Mouse (Mus musculus): Measurements from ENCODE around the gene Defa33. TPM values are rescaled to one million over a fixed set of nuclear protein-coding genes. Genes with fewer than 3 reads are reported as not detected.
"Not testable (repeated sequence)": the region's sequence is repeated elsewhere in the genome, so short reads cannot be mapped to it uniquely, and the experiment has no call there.

Defa33 gene
- not detected in 2 replicates for polyA plus RNA-seq (2012; rRNA removed)

DNA sequence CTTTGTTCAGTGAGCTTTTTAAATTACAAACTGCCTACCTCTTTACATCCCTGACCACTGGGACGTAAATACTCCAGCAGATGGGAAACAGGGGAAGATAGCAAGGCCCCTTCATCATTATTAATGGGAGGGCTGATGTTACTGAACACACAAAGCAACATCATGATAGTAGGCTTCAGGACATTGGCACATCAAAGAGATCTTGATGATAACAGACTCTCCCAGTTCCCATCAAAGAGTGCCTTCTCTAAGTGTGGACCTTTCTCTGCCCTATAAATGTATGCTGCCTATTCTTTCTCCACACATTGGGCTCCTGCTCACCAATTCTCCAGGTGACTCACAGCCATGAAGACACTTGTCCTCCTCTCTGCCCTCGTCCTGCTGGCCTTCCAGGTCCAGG is at the start of gene Defa33:
Defa33 (plus strand) TSS at position 301 of the 400 bp plus-strand sequence.
- not testable (repeated sequence) for DNase-seq (ENCODE audit: low read depth)

DNA sequence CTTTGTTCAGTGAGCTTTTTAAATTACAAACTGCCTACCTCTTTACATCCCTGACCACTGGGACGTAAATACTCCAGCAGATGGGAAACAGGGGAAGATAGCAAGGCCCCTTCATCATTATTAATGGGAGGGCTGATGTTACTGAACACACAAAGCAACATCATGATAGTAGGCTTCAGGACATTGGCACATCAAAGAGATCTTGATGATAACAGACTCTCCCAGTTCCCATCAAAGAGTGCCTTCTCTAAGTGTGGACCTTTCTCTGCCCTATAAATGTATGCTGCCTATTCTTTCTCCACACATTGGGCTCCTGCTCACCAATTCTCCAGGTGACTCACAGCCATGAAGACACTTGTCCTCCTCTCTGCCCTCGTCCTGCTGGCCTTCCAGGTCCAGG is 13.4 kb upstream of the Defa33 start, which contains the start of gene Defa2:
Defa2 (plus strand) TSS at position 301 of the 400 bp plus-strand sequence.
- not testable (repeated sequence) for DNase-seq (ENCODE audit: low read depth)

DNA sequence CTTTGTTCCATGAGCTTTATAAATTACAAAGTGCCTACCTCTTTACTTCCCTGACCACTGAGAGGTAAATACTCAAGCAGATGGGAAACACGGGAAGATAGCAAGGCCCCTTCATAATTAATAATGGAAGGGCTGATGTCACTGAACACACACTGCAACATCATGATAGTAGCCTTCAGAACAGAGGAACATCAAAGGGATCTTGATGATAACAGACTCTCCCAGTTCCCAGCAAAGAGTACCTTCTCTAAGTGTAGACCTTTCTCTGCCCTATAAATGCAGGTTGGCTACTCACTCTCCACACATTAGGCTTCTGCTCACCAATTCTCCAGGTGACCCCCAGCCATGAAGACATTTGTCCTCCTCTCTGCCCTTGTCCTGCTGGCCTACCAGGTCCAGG is 35.5 kb downstream of the Defa33 start, which contains the start of gene Defa36:
Defa36 (plus strand) TSS at position 301 of the 400 bp plus-strand sequence.
- DNase-seq (ENCODE audit: low read depth) = not testable (repeated sequence)

Other genes with a start within 250 kb of the Defa33 start
- gene Defa22, start 229.5 kb upstream of the Defa33 start, polyA plus RNA-seq (2012; rRNA removed) = 0.35 TPM in 1 of 2 replicates, not detected in the other
- gene Defa31, start 200.2 kb upstream of the Defa33 start, polyA plus RNA-seq (2012; rRNA removed) = not detected in 2 replicates
- gene Gm15293, start 190.2 kb upstream of the Defa33 start, polyA plus RNA-seq (2012; rRNA removed) = not detected in 2 replicates
- gene Gm15292, start 142.1 kb upstream of the Defa33 start, polyA plus RNA-seq (2012; rRNA removed) = not detected in 2 replicates
- not detected in 2 replicates for gene Defa27, start 76.3 kb upstream of the Defa33 start, polyA plus RNA-seq (2012; rRNA removed)
- gene Defa29, start 64.8 kb upstream of the Defa33 start, polyA plus RNA-seq (2012; rRNA removed) = not detected in 2 replicates
- not detected in 2 replicates for gene Defa2, start 13.3 kb upstream of the Defa33 start, polyA plus RNA-seq (2012; rRNA removed)
- gene Defa36, start 35.6 kb downstream of the Defa33 start, polyA plus RNA-seq (2012; rRNA removed) = not detected in 2 replicates
- gene Gm7849, start 64.7 kb downstream of the Defa33 start, polyA plus RNA-seq (2012; rRNA removed) = not detected in 2 replicates
- not detected in 2 replicates for gene Defa20, start 117.4 kb downstream of the Defa33 start, polyA plus RNA-seq (2012; rRNA removed)
- gene Defa32, start 137.2 kb downstream of the Defa33 start, polyA plus RNA-seq (2012; rRNA removed) = not detected in 2 replicates
- gene Defa37, start 173.6 kb downstream of the Defa33 start, polyA plus RNA-seq (2012; rRNA removed) = not detected in 2 replicates
- not detected in 2 replicates for gene Defa28, start 191.2 kb downstream of the Defa33 start, polyA plus RNA-seq (2012; rRNA removed)
- not detected in 2 replicates for gene Gm7861, start 202.7 kb downstream of the Defa33 start, polyA plus RNA-seq (2012; rRNA removed)
- not detected in 2 replicates for gene Defa26, start 226.4 kb downstream of the Defa33 start, polyA plus RNA-seq (2012; rRNA removed)